Mouse (Mus musculus) heart, adult 2 months (tissue): Measurements from ENCODE around the gene Senp3.

Experiments used
- CTCF ChIP-seq: fragments of 200-600 bp; IDR thresholded peaks from 2 replicates; pipeline ENCODE4 v1.8.1; 2022; ENCODE audit warnings: antibody characterized with exemption, mild to moderate bottlenecking, moderate library complexity
- EP300 ChIP-seq: fragments of 200-500 bp; IDR thresholded peaks from 2 replicates; pipeline ENCODE4 v1.6.1; 2011; ENCODE audit warnings: low read depth, low read length, control low read depth; ENCODE audit not compliant: insufficient read depth
- POLR2A ChIP-seq: fragments of 200-500 bp; IDR thresholded peaks from 2 replicates; pipeline ENCODE4 v1.6.1; 2011; ENCODE audit warnings: mild to moderate bottlenecking, low read depth, low read length, control low read depth; ENCODE audit not compliant: insufficient read depth

DNA sequence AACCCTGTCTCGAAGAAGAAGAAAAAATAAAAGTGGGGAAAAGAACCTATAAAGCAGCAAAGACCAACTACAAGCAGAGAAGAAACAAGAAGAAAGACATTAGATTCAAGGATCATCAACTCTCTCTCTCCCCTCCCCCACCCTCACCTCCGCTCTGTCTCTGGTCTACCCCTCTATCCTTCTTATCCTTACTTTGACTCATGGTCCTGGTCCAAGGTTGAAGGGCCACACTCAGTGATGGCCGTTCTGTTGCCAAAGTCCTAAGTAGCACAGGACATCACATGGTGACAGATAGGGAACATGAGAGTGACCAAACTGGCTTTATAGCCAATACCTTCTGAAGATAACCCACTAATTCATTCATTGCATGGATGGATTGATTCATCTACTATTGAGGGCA is 15.5 kb upstream of the Senp3 start:
- TF ChIP-seq CTCF: no peak
- no peak for TF ChIP-seq EP300
- TF ChIP-seq POLR2A: no peak
